Mouse (Mus musculus): Measurements from ENCODE around the gene Arhgef38.

DNA sequence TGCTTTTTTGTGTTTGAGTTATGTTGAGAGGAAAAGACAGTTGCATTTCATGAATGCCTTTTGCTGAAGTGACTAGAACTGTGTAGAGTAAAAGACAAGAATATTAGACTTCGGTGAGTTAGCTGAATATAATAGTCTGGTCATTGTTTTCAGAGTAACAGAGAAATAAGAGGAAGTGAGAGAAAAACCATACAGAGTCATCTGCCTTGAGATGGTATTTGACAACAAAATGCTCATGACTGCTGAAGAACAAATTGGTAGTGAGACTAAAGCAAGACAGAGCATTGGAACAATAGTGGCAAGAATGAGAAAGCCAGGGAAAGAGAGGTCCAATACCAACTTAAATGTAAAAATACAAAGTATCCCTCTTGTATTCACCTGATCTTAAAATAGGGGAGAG, 141.8 kb downstream of the Arhgef38 start:
- TF ChIP-seq CTCF (conservative IDR thresholded peaks at IDR 0.05; ENCODE audit: low read length) (no peak), POU5F1 (IDR thresholded peaks at IDR 0.05; ENCODE audit: borderline replicate concordance, low read length) (no peak), NANOG (IDR thresholded peaks at IDR 0.05; ENCODE audit: borderline replicate concordance, low read length) (no peak)
